Mouse (Mus musculus): ENCODE results near the gene Cd6.

Cd6 gene

DNA sequence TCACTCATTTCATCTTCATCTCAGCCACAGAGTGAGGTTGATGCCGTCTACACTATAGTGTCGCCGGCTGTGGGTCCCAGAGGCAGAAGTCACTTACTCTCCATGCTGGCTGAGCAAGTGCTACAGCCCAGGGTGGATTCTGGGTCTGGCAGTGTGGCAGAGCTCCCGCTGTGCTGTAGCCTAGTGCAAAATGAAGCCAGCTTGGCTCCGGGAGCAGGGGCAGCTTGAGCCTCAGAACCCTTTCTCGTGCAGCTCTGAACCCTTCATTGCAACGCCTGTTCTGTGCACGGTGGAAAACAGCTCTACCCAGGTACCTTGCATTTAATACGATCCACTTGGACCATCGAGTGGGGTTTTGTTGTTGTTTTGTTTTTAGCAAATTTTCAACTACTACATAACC, 62.2 kb downstream of the Cd6 start:
- no peak for DNase-seq (ENCODE audit: low read depth, low spot score)

DNA sequence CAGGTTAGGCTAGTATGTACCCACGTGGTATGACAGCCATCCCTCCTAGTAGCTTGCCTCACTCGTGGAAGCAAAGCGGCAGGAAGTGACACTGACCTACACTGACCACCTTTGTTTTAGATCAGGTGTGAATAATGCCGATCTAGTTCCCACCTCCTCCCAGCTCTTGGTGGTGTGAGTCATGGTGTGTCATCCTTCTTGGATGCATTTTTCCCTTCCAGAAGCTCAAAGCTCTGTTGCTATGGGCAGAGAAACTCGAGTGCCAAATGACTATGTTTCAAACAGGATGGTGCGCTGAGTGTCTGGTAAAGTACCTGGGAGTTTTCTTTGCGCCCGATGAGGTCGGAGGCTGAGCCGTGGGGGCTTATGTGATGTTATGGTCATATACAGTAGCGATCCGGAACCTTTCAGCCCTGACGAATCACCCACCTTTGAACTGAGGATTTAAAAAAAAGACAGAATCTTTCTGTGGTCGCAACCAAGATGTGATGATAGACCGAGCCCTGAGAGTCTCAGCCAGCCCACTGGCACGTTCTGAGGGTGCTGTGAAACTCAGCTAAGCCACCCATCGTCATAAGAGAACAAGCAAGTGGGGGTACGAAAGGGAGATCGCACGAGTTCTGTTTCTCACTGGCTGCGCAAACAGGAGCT, 66.4 kb downstream of the Cd6 start:
- no peak for DNase-seq (ENCODE audit: low read depth, low spot score)

DNA sequence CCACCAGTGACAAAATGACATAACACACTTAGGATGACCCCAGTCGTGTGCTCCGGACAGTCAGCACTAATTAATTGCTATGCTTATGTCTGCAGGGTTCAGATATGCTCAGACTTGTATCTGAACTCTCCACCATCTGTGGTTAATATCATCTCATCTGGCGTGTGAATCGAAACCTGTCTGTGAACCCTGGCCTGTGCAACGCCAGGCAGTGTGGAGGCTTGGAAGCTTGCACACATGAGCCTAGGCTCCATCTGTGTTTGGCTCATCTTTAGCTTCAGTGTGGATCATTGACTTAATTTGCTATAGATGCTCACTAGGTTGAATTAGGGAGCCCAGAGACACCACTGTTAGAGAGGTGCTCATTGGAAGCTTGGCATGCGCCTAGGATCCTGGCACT, 67.4 kb downstream of the Cd6 start:
- DNase-seq (ENCODE audit: low read depth, low spot score): no peak

DNA sequence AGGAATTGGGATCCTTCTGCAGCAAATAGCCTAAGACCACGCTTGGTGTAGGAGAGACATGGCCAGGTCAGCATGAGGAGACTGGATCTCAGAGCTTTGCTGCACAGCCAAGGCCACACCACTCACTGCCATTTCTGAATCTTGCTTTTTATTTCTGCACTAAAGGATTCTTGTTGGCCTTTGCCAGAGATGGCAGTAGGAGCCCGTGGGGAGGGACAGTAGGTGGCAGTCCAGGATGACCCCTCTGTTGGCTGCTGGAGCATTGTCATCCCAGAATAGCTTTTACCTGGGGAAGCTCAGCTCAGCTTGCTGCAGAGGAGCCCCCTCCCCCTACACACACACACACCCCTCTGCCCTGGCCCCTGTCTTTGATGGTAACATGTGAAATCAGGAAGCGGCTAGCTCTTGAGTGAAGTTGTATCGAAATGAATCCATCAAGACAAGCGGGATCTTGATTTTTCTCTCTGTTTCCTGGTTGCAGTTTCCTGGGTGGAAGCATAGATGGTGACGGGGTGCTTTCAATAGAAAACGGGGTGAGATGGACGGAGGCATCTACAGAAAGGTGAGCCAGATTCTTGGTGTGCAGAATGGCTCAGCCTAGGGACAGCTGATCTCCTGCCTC, 68.0 kb downstream of the Cd6 start:
- DNase-seq (ENCODE audit: low read depth, low spot score): no peak

DNA sequence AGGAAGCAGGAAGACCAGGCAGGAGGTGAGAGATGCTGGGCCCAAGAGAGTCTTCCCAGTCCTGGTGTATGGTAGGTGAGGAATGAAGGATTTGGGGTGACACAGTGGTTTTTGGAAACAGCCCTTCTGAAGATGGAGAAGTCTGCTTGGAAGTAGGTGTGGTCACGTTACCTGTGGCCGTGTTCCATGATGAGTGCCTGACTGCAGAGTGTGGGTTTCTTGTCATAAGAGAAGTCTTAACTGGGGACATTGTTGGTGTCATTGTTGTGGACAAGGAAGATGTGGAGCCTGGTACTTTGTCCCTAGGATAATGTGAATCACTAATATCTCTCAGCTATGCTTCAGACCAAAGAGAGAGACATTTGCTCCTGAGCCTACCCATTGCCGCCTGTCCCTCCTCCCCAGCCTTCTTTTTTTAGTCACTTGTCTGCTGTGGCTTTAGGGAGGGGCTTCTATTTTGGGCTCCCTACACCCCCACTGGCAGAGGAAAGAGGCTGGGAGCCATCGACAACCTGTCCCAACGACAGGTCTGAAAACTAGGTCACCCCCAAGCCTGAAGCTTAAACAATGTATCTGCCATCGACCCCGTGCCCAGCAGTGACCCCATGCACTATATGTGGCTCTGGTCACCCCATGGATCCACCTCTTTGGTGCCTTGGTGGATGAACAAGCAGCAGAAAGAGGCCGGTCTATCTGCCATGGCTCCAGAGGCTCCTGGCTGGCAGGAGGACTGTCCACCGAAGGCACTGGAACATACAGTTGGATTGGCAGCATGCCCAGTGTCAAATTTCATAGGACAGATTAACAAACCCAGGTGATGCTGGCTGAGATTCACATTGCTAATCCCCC, 69.7 kb downstream of the Cd6 start:
- DNase-seq (ENCODE audit: low read depth, low spot score): no peak

DNA sequence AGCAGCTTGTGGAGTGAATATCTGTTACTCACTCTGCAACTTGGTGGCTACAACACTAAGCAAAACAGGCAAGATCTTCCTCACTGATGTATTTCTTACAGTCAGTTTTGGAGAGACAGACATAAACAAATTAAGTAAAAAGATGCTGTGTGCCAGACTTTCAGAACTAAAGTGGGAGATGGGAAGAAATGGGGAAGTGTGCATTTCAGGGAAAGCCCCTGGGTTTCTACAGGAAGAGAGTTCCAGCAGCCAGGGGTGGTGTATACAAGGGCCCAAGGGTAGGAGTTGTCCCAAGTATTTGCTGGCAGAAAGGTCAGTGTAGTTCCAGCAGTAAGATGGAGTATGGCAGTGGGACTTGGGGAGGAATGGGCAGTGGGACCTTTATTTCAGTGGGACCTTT, 70.3 kb downstream of the Cd6 start:
- no peak for DNase-seq (ENCODE audit: low read depth, low spot score)

DNA sequence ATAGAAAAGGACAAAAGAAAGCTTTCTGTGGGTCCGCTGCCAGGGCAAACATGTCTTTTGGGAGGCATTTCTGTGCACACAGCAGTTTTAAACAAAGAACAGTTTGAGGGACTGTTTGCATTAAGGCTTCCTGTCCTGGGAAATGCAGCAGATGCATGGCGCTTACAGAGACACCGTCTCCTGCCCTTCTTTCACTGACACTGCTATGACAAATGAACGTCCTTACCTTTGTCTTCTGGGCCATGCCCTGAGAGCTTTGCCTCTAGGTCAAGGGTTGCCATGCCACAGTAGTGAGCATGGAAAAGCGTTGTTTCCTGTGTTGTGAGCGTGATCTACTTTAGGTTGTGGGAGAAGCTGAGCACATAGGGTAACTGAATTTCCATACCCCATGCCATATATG, 71.2 kb downstream of the Cd6 start:
- no peak for DNase-seq (ENCODE audit: low read depth, low spot score)

DNA sequence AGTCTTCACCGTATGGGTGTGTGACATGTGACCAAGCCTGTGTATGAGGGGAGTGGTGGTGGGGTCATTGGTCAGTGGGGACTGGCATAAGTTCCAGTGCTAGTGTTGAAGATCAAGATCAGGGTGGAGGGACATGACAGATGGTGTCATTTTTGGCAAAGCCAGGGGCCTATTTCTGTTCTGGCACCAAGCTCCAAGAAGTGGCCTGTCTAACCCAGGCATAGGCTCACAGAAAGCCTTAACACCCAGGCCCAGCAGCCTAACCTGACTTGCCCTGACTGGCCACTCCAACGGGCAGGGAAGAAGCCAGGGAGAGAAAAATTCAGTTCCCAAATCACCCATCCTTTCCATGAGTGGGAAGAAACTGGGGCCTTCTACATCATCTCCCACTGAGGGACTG, 72.3 kb downstream of the Cd6 start:
- DNase-seq (ENCODE audit: low read depth, low spot score): no peak

DNA sequence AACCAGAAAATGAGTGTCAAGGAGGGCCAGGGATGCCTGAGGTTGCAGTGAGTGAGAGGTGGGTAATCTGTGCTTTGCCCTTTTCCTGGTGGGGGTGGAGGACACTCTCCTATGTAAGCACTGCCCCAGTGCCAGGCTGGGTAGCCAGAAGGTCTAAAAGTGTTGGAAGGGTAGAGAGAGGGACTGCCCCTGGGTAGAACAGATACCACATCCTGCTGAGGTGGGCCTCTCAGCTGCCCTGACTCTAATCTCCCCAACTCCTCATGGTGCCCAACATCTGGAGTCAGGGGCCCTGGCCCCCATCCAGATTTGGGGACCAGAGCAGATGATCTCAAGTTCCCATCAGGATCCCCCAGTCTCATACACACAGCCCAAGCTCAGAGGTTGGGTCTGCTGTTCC, 72.7 kb downstream of the Cd6 start:
- no peak for DNase-seq (ENCODE audit: low read depth, low spot score)

DNA sequence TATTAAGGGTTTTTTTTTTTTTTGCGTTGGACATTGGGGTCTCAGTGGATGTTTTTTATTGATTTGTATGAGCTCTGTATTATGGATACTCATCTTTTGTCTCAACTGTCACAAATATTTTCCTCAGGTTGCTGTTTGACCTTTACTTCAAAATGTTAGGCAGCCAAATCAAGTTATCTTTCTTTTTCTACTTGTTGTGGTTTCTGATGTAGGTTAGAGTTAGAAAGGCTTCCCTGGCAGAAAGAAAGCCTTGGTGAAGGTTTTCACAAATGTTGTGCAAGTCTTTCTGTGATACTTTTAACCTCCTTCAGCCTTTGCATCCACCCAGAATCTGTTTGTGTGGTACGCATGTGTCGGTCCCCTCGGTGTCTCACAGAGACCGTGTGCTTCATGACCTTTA, 77.2 kb downstream of the Cd6 start:
- no peak for DNase-seq (ENCODE audit: low read depth, low spot score)

DNA sequence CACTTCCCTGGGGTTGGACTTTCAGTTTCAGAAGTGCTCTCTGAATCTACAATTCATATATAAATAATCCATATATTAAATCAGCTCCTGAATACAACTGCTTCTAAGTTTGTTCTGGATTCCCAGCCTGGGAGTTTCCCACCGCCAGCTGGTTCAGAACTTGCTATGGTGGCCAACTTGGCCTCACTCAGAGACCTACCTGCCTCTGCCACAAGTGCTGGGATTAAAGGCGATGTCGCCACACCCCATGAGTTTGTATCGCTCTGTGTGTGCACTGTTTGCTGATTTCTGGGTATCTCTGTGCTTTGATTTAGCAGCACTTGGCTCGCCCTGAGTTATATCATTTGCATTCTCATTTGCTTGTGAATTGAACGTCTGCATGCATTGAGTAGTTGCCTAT, 77.8 kb downstream of the Cd6 start:
- no peak for DNase-seq (ENCODE audit: low read depth, low spot score)

DNA sequence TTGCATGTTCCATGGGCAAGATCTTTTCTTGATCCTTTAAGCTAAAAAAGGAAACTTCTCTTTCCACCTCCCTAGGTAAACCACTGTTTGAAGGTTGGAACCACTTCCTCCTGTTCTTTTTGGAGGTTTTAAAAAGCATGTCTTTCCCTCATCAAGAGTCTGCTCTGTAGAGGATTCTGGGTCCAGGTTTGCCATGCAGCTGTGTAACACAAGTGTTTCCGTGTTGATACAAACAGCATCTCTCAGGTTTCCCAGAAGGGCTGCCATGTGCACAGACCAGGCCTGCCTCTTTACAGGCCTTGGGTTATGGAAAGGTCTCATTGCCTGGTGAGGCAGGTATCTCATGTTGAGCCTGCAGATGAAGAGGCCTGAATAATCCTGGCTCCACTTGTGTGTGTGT, 78.3 kb downstream of the Cd6 start:
- DNase-seq (ENCODE audit: low read depth, low spot score): no peak

DNA sequence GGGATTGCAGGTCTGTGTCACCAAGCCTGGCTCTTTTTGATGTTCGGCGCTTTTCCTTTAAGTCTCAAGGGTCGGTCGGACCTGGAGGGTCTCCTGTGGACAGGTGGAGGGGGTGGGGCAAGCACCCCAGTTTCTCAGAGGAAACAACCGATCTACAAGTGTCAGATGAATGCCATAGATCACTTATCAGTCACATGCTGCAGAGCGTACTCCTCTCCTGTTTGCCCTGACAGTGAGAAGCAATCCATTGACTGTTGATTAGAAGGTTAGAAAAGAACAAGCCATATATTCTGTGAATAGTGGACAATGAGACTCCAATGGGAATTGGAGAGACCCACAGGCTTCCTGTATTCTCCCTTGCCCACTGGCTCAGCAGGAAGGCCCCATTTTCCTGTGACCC, 79.7 kb downstream of the Cd6 start:
- no peak for DNase-seq (ENCODE audit: low read depth, low spot score)

DNA sequence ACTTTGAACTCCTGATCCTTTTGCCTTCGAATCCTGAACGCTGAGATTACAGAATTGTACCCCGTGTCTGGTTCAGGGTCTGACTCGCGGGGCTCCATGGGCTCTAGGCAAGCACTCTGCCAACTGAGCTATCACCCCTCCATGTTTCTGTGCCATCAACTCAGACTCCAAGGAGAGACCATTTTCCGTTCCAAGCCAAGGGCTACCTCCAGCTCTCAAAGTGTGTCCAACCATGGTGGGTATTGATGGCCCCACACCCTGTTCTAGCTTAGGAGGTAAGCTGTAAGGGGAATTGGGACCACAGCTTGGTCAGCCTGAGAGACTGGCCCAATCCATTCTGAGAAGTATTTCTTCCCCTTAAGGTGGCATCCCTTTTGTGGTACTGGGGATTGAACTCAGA, 80.6 kb downstream of the Cd6 start:
- no peak for DNase-seq (ENCODE audit: low read depth, low spot score)

DNA sequence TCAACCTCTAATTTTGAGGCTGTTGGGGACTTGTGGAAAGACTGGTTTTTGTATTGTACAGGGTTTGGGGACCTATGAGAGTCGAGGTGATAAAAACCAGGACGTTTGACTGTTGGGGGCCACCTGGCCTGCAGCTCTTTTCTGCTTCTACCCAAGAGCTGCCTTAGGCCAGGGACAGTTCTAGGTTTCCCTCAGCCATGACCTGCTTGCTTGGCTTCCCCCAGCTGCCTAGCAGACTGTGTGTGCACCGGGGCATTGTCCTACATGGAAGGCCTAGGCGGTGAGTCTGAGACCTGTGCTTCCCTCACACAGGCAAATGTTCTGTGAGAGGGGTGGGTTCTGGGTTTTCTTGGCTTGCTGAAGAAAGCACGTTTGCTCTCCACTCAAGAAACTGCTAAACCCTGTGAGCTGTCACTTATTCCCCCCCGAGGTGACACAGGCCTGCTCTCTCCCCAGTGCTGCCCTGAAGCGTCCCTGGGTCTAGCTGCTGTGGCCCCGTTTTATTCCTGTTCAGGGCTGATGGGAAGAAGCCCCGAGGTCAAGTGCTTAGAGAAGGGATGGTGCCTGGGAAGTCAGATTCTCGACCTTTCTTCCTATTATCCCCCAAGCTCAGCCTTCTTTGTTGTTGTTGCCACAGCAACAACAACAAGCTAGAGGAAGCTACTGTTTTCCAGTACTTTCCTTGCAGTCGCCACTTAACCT, 81.3 kb downstream of the Cd6 start:
- DNase-seq (ENCODE audit: low read depth, low spot score): peak; percentile 26

DNA sequence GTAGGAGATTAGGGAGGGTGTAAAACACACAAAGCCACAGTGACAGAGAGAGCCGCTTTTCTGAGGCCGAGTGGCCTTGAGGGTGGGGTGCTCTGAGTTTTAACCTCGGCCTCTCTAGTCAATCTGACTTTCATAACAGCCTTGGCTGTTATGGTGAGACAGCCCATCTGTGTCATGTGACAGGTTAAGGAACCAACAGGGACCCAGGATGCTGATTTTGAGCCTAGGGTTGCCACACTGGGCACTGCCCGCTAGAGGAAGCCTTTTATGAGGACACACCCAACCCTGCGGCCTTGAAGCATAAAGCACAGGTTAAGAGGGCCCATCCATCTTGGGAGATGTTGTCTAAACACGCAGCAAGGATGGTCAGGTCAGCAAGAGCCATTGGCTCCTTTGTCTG, 82.1 kb downstream of the Cd6 start:
- DNase-seq (ENCODE audit: low read depth, low spot score): no peak

DNA sequence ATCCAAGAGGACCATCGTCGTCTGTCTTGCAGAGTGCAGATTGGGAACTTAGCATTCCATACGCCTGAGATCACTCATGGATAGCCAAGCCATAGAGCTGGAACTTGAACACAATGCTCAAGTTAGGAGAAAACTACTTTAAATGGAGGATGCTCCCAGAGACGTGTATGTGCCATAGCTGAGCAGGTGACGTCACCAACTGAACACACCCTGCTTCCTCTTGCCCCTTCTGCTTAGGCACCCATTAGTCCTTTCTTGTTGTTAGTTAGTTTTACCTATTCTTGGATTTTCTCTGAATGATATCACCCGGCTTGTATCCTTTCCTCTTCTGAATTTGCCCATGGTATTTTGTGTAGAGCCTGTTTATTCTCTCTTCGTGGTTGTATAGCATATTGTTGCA, 82.7 kb downstream of the Cd6 start:
- no peak for DNase-seq (ENCODE audit: low read depth, low spot score)

DNA sequence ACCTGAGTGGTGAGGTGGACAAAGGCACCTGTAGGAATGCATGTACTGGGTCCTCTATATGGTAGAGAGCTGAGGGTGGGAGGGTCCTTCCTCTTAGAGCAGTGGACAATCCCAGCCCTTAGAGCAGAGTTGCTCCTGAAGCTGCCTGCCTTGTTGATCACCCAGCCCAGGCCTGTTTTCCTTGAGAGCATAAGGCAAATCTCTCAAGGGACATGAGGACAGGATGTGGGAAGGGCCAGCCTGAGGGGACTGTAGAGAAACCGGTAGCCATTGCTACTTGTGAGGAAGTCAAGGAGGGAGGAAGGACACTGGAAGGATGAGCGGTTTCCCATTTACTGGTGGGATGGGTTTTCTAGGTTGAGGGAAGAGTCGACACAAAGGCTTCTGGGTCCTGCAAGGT, 87.3 kb downstream of the Cd6 start:
- DNase-seq (ENCODE audit: low read depth, low spot score): no peak

DNA sequence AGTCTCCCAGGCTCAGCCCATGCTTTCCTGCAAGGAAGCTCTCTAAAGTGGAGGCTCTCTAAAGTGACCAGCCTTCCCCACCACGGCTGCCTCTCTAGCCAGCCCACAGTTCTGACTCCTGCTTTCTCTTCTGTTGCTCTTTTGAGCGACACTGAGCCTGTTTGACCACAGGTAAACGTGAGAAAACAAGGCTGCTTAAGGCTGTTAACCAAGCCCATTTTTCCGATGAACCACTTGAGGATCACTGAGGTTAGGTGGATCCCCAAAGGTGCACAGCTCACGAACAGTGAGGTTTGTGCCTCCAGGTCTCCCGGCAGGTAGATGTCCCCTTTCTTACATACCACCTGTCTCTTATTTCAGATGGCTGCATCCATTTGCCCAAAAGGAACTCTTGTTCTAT, 87.7 kb downstream of the Cd6 start:
- no peak for DNase-seq (ENCODE audit: low read depth, low spot score)

DNA sequence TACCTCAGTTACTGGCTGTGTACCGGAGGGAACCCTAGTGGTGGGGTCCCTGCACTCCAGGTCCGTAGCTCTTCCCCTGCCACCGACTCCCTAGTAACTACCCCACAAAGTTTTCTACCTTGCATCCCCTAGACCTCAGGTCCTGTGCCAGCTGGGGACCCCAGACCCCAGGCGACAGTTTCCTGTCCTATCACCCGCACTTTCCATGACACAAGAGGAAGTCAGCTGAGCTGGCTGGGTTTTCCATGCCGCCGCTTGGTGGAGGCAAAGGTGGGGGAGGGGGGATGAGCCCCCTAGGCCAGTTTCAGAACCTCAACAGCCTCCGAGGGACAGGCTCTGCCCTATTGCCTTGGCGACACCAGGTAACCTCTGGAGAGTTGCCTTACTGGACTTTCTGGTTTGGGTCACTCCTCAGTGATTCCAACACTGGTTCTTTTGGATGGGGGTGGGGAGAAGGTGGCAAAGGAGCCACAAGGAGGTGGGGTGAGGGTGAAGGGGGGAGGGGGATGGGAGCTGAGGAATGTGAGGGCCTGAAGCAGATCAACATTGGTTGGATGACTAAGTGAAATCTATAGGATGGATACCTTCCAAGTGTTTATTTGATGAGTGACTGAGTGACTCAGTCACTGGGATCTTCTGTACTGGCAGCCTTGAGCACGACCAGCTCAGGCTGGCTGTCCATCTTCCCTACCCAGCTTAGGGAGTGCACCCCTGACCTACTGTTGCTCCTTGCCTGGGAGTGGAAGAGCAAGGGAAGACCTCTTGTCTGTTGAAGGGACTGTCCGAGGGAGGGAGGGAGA, 89.0 kb downstream of the Cd6 start:
- peak; percentile 16 for DNase-seq (ENCODE audit: low read depth, low spot score)

DNA sequence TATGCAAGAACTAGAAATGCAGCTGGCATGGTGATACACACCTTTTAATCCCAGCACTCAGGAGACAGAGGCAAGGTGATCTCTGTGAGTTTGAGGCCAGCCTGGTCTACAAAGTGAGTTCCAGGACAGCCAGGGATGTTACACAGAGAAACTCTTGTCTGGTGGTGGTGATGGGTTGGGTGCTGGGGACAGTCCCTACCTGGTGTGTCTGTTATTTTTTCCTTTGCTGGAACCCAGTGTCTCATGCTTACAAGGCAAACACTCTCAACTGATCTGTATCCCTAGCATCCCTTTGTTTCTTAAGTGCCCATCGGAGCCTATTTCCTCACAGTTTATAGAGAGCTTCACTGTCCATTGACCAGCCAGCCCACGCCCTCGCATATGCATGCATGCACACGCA, 89.9 kb downstream of the Cd6 start:
- no peak for DNase-seq (ENCODE audit: low read depth, low spot score)

All from ZHBTc4 (cell line).